Mouse (Mus musculus): ENCODE measurements around the gene Pmvk. TPM values are rescaled to one million over a fixed set of nuclear protein-coding genes. Genes with fewer than 3 reads are reported as not detected.

Gene Pmvk
- polyA plus RNA-seq, 1 experiment from 2014 or later, result 52.7 TPM

DNA sequence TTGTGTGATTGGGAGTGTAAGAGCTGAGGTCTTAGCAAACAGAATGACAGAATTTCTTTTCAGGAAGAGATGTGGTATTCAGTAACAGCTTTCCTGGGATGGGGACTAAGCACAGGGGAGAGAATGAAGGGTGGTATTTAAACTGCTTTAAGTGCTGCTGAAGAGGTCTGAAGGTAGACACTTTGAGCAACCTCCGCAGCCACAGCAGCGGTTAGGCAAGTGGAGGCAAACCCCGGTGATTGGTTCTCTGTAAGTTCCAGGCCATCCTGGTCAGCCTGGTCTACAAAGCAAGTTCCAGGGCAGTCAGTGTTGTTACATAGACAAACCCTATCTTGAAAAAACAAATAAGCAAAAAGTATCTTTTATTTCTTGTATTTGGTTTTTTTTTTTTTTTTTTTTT is 34.4 kb upstream of the Pmvk start:
- H3K4me1 ChIP-seq (replicated peaks; ENCODE audit: insufficient read depth, low read length), result peaks cover 22% of the 10 kb centered on the region
- H3K36me3 ChIP-seq (ENCODE audit: insufficient read depth, low read length), result peaks cover 14% of the 10 kb centered on the region
- H3K27me3 ChIP-seq (ENCODE audit: insufficient read depth, low read length), result no peaks in the 10 kb centered on the region
- H3K9me3 ChIP-seq (replicated peaks; ENCODE audit: low read length), result no peaks in the 10 kb centered on the region
- no peak for TF ChIP-seq CTCF (IDR thresholded peaks at IDR 0.05; ENCODE audit: low read depth)
- ATAC-seq (replicated peaks; ENCODE audit: low FRiP score, low read depth) (no peak), DNase-seq (ENCODE audit: low spot score) (no peak)
- WGBS, result 6% methylated on average over 3 of the region's 3 CpGs
- H3K9ac ChIP-seq (ENCODE audit: low read depth, low read length), result peak overlapping the region; percentile 66
- peak overlapping the region; percentile 91 for H3K4me2 ChIP-seq (ENCODE audit: low read length)
- peak overlapping the region; percentile 97 for H3K27ac ChIP-seq
- H3K4me3 ChIP-seq (replicated peaks; ENCODE audit: low read depth, low read length), result peak overlapping the region; percentile 51

DNA sequence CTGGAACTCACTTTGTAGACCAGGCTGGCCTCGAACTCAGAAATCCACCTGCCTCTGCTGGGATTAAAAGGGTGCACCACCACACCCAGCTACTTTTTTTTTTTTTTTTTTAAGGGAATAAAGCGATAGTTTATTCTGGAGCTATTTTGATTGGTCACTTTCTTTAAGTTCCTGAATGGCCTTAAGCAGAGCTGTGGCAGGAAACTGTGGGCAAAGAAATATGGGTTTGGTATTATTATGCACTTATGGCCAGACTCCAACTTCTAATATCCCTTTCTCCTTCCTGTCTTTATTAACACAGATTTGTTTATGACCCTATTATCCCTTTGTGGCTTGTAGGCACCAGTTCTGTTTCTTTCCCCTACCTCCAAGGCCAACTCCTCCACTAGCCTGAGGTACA is 33.9 kb upstream of the Pmvk start:
- WGBS, result 44% methylated on average over 2 of the region's 2 CpGs
- Histone ChIP-seq H3K4me1 (replicated peaks; ENCODE audit: insufficient read depth, low read length) (peaks cover 22% of the 10 kb centered on the region), H3K27me3 (ENCODE audit: insufficient read depth, low read length) (no peaks in the 10 kb centered on the region), H3K4me3 (replicated peaks; ENCODE audit: low read depth, low read length) (peak overlapping the region; percentile 46; the same call in 1 of the 2 replicates), H3K27ac (peak overlapping the region; percentile 88), H3K9me3 (replicated peaks; ENCODE audit: low read length) (no peaks in the 10 kb centered on the region), H3K4me2 (ENCODE audit: low read length) (peak overlapping the region; percentile 91), H3K36me3 (ENCODE audit: insufficient read depth, low read length) (peaks cover 14% of the 10 kb centered on the region; the same call in 1 of the 2 replicates), H3K9ac (ENCODE audit: low read depth, low read length) (no peak overlapping the region)
- no peak for ATAC-seq (replicated peaks; ENCODE audit: low FRiP score, low read depth)
- no peak for DNase-seq (ENCODE audit: low spot score)
- TF ChIP-seq CTCF (IDR thresholded peaks at IDR 0.05; ENCODE audit: low read depth), result no peak

DNA sequence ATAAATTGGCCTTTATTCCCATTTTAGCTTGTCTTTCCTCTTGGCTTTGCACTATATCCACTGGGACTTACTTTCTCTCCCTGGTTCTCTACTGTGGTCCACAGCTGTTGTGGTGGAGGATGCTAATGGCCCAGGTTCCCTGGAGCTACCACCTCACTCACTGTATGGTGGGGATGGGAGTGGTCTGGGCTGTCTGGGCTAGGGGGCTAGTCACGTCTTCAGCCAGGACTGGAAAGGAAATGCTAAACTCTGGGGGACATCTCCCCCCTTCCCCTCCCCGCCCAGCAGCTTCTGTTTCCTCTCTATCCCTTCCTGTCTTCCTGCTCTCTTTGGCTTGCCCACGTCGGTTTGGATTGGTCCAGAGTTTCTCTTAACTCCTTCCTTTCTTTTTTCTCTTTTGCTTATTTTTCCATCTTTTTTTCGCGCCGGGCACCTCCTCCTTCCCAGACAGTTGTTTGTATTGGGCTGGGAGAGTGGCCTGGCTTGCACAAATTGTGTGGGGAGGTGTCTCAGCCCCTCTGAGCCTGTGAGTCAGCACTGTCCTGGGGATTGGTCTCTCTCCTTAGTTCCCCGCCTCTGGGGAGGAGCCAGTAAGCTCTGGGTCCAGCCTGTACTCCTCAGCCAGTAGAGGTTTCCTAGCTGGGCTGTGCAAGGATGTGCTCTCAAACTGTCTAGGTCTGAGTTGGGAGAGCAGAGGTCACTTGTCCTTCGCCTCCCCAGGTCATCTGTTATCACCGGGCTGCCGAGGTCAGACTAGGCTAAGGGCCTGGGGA is 33.2 kb upstream of the Pmvk start:
- DNase-seq (ENCODE audit: low spot score) (peak; percentile 98), ATAC-seq (replicated peaks; ENCODE audit: low FRiP score, low read depth) (peak; percentile 67)
- H3K27me3 ChIP-seq (ENCODE audit: insufficient read depth, low read length), result no peaks in the 10 kb centered on the region
- H3K36me3 ChIP-seq (ENCODE audit: insufficient read depth, low read length), result peaks cover 7% of the 10 kb centered on the region; the same call in 1 of the 2 replicates
- no peaks in the 10 kb centered on the region for H3K9me3 ChIP-seq (replicated peaks; ENCODE audit: low read length)
- TF ChIP-seq CTCF (IDR thresholded peaks at IDR 0.05; ENCODE audit: low read depth), result no peak
- peaks cover 22% of the 10 kb centered on the region for H3K4me1 ChIP-seq (replicated peaks; ENCODE audit: insufficient read depth, low read length)
- H3K27ac ChIP-seq, result peak overlapping the region; percentile 88
- H3K4me2 ChIP-seq (ENCODE audit: low read length), result peak overlapping the region; percentile 91
- 4% methylated on average over 11 of the region's 11 CpGs for WGBS
- H3K4me3 ChIP-seq (replicated peaks; ENCODE audit: low read depth, low read length), result peak overlapping the region; percentile 46
- H3K9ac ChIP-seq (ENCODE audit: low read depth, low read length), result peak overlapping the region; percentile 72

DNA sequence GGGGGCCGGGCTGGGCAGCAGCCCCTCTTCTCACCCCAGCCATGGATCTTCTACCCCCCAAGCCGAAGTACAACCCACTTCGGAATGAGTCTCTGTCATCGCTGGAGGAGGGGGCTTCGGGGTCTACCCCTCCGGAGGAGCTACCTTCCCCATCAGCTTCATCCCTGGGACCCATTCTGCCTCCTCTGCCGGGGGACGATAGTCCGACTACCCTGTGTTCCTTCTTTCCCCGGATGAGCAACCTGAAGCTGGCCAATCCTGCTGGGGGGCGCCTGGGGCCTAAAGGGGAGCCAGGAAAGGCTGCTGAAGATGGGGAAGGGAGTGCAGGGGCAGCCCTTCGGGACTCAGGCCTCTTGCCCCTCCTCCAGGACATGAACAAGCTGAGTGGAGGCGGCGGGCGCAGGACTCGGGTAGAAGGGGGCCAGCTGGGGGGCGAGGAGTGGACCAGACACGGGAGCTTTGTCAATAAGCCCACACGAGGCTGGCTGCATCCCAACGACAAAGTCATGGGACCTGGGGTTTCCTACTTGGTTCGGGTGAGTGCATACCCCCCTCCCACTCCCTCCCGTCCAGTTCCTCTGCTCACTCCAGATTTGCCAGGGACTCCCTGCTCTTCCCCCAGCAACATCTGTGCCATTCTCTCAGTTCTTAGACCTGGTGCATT is 32.4 kb upstream of the Pmvk start:
- H3K27ac ChIP-seq, result peak overlapping the region; percentile 88
- peaks cover 7% of the 10 kb centered on the region for H3K36me3 ChIP-seq (ENCODE audit: insufficient read depth, low read length)
- H3K9ac ChIP-seq (ENCODE audit: low read depth, low read length), result peak overlapping the region; percentile 72
- ATAC-seq (replicated peaks; ENCODE audit: low FRiP score, low read depth), result no peak
- peak overlapping the region; percentile 46 for H3K4me3 ChIP-seq (replicated peaks; ENCODE audit: low read depth, low read length)
- no peak for TF ChIP-seq CTCF (IDR thresholded peaks at IDR 0.05; ENCODE audit: low read depth)
- peak overlapping the region; percentile 91 for H3K4me2 ChIP-seq (ENCODE audit: low read length)
- H3K4me1 ChIP-seq (replicated peaks; ENCODE audit: insufficient read depth, low read length), result peaks cover 22% of the 10 kb centered on the region
- 10% methylated on average over 22 of the region's 22 CpGs for WGBS
- H3K9me3 ChIP-seq (replicated peaks; ENCODE audit: low read length), result no peaks in the 10 kb centered on the region
- no peaks in the 10 kb centered on the region for H3K27me3 ChIP-seq (ENCODE audit: insufficient read depth, low read length)
- DNase-seq (ENCODE audit: low spot score), result peak; percentile 39

DNA sequence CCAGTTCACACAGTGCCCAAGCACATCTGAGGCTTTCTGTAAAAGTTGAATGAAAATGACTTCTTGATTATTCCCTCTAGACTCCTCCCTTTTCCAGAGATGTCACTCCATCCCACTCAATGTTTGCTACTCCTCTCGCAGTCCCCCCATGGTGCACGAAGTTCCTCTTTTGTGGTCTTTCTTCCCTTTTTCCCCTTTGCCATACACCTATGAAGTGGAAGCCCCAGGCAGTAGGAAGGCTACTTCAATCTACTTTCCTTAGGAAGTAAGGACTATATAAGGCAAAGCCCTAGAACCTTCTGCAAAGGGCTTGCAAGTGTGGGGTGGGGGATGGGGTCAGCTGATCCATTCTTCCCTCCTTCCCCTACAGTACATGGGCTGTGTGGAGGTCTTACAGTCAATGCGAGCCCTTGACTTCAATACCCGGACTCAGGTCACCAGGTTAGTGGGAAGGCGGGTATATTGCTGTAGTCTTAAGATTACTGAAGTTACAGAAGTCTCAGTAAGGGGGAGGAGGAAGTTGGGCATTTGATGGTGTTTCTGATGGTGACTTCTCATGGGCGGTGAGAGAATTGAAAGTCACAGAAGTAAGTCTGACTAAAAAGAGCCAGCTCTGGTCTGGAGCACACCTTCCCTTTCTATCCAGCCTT is 31.7 kb upstream of the Pmvk start:
- DNase-seq (ENCODE audit: low spot score) (no peak), ATAC-seq (replicated peaks; ENCODE audit: low FRiP score, low read depth) (no peak)
- H3K27me3 ChIP-seq (ENCODE audit: insufficient read depth, low read length), result no peaks in the 10 kb centered on the region
- H3K9me3 ChIP-seq (replicated peaks; ENCODE audit: low read length), result no peaks in the 10 kb centered on the region
- 61% methylated on average over 6 of the region's 6 CpGs for WGBS
- H3K27ac ChIP-seq, result no peak overlapping the region
- peak overlapping the region; percentile 46 for H3K4me3 ChIP-seq (replicated peaks; ENCODE audit: low read depth, low read length)
- no peak for TF ChIP-seq CTCF (IDR thresholded peaks at IDR 0.05; ENCODE audit: low read depth)
- H3K4me1 ChIP-seq (replicated peaks; ENCODE audit: insufficient read depth, low read length), result peaks cover 22% of the 10 kb centered on the region
- H3K36me3 ChIP-seq (ENCODE audit: insufficient read depth, low read length), result peaks cover 15% of the 10 kb centered on the region
- H3K4me2 ChIP-seq (ENCODE audit: low read length), result peak overlapping the region; percentile 91
- no peak overlapping the region; the same call in 1 of the 2 replicates for H3K9ac ChIP-seq (ENCODE audit: low read depth, low read length)

Measured in kidney, postnatal 0 days (tissue).